Mouse (Mus musculus) intestine, embryonic 14.5 days (tissue): Measurements from ENCODE around the gene Osgin1. TPM values are rescaled to one million over a fixed set of nuclear protein-coding genes. Genes with fewer than 3 reads are reported as not detected.

Experiments used
- ATAC-seq: fragments of 200-750 bp; cut with Nextera tagmentation; replicated peaks from 2 replicates; pipeline ENCODE4 v1.8.0; 2017; ENCODE audit warnings: low read depth, moderate number of reproducible peaks, moderate TSS enrichment, moderate library complexity; ENCODE audit not compliant: low FRiP score, low TSS enrichment
- DNase-seq: peaks from one replicate; pipeline ENCODE4 v3.0.0-alpha.2; 2018; ENCODE audit warnings: low spot score
- H3K27ac ChIP-seq: fragments of 300-500 bp; sonication (generic); 2 replicates; pipeline ENCODE4 v1.5.1; 2014; ENCODE audit warnings: low read depth, mild to moderate bottlenecking, control low read depth
- H3K27me3 ChIP-seq: fragments of 300-500 bp; sonication (generic); replicated peaks from 2 replicates; pipeline ENCODE4 v1.6.1; 2014; ENCODE audit warnings: low read length, control low read depth; ENCODE audit not compliant: control insufficient read depth, insufficient read depth
- H3K36me3 ChIP-seq: fragments of 300-500 bp; sonication (generic); 2 replicates; pipeline ENCODE4 v1.6.1; 2014; ENCODE audit warnings: low read length, control low read depth; ENCODE audit not compliant: control insufficient read depth, insufficient read depth
- H3K4me1 ChIP-seq: fragments of 300-500 bp; sonication (generic); replicated peaks from 2 replicates; pipeline ENCODE4 v1.6.1; 2014; ENCODE audit warnings: low read length, control low read depth, mixed read lengths; ENCODE audit not compliant: control insufficient read depth, insufficient read depth
- H3K4me2 ChIP-seq: fragments of 300-500 bp; sonication (generic); 2 replicates; pipeline ENCODE4 v1.6.1; 2014; ENCODE audit warnings: low read length
- H3K4me3 ChIP-seq: fragments of 300-500 bp; sonication (generic); 2 replicates; pipeline ENCODE4 v1.5.1; 2014; ENCODE audit warnings: low read depth, low read length, control low read depth, mixed read lengths
- H3K9ac ChIP-seq: fragments of 300-500 bp; sonication (generic); 2 replicates; pipeline ENCODE4 v1.6.1; 2014; ENCODE audit warnings: mild to moderate bottlenecking, low read length
- H3K9me3 ChIP-seq: fragments of 300-500 bp; sonication (generic); 2 replicates; pipeline ENCODE4 v1.6.1; 2016; ENCODE audit warnings: low read length, control low read depth; ENCODE audit not compliant: control insufficient read depth
- WGBS: fragments of 180-500 bp; shearing (Covaris S2); extraction: QIAGEN DNeasy Blood & Tissue Kit; methylation state at CpG from one replicate; pipeline ENCODE4 v1.1.7; 2014; 5-methylcytosine and 5-hydroxymethylcytosine counted together
- polyA plus RNA-seq: library from polyadenylated mRNA; unstranded; fragments of >200 nt; fragmentation: Nextera tagmentation; extraction: Ambion mirVana; gene quantifications from 2 replicates; pipeline ENCODE4 v1.2.1, GENCODE M21; 2014

The Osgin1 gene
- polyA plus RNA-seq, 1 experiment from 2014 or later, result 1.5 TPM

DNA sequence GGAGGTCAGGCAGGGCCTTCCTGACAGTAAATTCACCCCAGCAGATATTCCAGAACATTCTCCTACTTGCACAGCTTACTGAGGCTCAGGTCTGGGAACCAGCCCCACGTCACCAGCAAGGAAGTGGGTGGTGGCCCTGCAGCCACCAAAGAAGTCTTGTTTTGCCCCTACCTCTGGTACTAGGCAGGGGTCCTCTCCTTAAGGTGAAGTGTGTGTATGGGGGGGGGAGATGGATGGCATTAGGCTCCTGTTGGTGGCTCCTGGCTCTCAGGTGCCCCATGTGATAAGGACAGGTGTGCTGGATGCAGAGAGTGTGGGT is 7.0 kb downstream of the Osgin1 start:
- Histone ChIP-seq H3K27me3 (0 out of 2 replicates have a peak, but pooled peaks cover 2% of the 10 kb centered on the region), H3K27ac (no peak overlapping the region), H3K4me1 (peaks cover 20% of the 10 kb centered on the region), H3K9ac (no peak overlapping the region), H3K36me3 (no peaks in the 10 kb centered on the region), H3K9me3 (no peaks in the 10 kb centered on the region), H3K4me3 (no peak overlapping the region), H3K4me2 (peak overlapping the region; percentile 28; the same call in 1 of the 2 replicates)
- peak; percentile 53 for ATAC-seq
- no peak for DNase-seq
- WGBS, result 32% methylated on average over 1 of the region's 1 CpGs

DNA sequence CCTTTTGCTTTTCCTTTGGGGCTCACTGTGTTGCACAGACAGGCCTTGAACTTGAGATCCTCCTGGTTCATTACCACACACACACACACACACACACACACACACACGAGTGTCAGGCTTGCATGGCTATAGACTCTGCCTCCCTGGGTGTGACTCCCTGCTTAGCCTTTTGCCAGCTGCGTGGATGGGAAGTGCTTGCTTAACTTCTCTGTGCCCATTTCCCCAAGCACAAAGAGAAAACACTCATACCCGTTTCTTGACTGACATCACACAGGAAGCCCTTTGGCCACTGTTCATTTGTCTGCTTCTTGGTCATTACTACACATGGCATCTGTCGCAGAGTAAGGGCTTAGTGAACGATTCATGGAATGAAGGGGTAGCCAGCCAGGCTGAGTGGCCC is 8.1 kb downstream of the Osgin1 start:
- H3K4me3 ChIP-seq, result no peak overlapping the region
- no peak overlapping the region for H3K9ac ChIP-seq
- no peak for DNase-seq
- 0 out of 2 replicates have a peak, but pooled peaks cover 2% of the 10 kb centered on the region for H3K27me3 ChIP-seq
- H3K4me2 ChIP-seq, result no peak overlapping the region
- no peaks in the 10 kb centered on the region for H3K9me3 ChIP-seq
- no peak overlapping the region for H3K27ac ChIP-seq
- WGBS, result 70% methylated on average over 5 of the region's 5 CpGs
- H3K4me1 ChIP-seq, result peaks cover 17% of the 10 kb centered on the region
- no peak for ATAC-seq
- H3K36me3 ChIP-seq, result no peaks in the 10 kb centered on the region

DNA sequence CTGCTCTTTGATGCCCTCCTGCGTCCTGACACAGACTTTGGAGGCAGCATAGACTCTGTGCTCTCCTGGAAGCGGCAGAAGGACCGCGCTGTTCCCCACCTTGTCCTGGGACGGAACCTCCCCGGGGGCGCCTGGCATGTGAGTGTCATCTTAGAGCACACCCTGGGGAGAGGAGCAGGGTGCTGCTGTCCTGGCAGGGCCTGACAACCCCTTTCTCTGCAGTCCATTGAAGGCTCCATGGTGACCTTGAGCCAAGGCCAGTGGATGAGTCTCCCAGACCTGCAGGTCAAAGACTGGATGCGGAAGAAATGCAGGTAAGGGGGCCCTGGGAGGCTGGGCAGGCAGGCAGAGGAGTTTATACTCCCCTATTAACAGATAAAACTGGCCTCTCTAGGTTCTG is 9.0 kb downstream of the Osgin1 start:
- Histone ChIP-seq H3K4me2 (no peak overlapping the region), H3K4me1 (peaks cover 17% of the 10 kb centered on the region), H3K36me3 (no peaks in the 10 kb centered on the region), H3K9ac (no peak overlapping the region), H3K4me3 (no peak overlapping the region), H3K27me3 (peaks cover 11% of the 10 kb centered on the region), H3K27ac (no peak overlapping the region), H3K9me3 (no peaks in the 10 kb centered on the region)
- 90% methylated on average over 8 of the region's 8 CpGs for WGBS
- ATAC-seq (no peak), DNase-seq (no peak)

DNA sequence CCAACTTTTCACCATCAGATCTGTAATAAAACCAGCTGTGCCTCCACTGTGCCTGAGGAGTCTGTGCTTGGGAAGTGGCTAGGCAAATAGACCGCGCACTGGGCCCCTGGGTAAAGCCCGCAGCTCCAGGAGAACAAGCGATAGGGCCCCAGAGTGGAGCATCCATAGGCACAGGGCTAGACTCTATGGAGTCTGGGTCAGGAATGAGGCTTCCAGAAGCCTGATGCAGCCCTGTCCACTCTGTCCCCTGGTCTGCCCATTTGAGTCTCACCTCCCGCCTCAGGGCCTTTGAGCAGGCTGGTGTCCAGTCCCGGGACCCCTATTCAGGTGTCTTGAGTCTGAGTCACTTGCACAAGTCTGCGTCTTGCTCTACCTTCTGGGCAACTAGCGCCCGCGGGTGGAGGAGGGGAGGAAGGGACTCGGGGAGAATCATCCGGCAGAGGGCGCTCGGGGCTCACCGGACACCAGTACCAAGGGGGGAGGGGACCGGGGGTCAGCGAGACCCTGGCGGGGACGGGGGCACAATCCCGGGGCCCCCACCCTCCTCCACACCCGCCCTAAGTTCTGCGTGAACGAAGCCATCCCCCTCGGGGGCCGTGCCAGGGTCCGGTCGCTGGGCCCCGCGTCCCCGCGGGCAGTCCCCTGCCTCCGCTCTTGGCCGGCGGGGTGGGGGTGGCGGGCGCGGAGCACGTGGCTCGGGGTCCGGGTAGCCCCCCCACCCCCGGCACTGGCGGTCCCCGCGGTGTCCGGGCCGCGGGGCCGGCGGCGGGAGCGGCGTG is 12.5 kb downstream of the Osgin1 start, which contains the start of gene Necab2:
Necab2 (plus strand) TSS at position 509 of the 779 bp plus-strand sequence.
- no peaks in the 10 kb centered on the region for H3K36me3 ChIP-seq
- ATAC-seq, result peak; percentile 61
- H3K4me3 ChIP-seq, result peak within 1 kb of the TSS; percentile 61
- H3K4me1 ChIP-seq, result 0 out of 2 replicates have a peak, but pooled peaks cover 6% of the 10 kb centered on the region
- H3K9me3 ChIP-seq, result no peaks in the 10 kb centered on the region
- H3K9ac ChIP-seq, result peak within 1 kb of the TSS; percentile 61
- peaks cover 21% of the 10 kb centered on the region for H3K27me3 ChIP-seq
- peak; percentile 98 for DNase-seq
- no peak within 1 kb of the TSS for H3K27ac ChIP-seq
- peak within 1 kb of the TSS; percentile 89 for H3K4me2 ChIP-seq
- WGBS, result 3% methylated on average over 27 of the region's 52 CpGs

DNA sequence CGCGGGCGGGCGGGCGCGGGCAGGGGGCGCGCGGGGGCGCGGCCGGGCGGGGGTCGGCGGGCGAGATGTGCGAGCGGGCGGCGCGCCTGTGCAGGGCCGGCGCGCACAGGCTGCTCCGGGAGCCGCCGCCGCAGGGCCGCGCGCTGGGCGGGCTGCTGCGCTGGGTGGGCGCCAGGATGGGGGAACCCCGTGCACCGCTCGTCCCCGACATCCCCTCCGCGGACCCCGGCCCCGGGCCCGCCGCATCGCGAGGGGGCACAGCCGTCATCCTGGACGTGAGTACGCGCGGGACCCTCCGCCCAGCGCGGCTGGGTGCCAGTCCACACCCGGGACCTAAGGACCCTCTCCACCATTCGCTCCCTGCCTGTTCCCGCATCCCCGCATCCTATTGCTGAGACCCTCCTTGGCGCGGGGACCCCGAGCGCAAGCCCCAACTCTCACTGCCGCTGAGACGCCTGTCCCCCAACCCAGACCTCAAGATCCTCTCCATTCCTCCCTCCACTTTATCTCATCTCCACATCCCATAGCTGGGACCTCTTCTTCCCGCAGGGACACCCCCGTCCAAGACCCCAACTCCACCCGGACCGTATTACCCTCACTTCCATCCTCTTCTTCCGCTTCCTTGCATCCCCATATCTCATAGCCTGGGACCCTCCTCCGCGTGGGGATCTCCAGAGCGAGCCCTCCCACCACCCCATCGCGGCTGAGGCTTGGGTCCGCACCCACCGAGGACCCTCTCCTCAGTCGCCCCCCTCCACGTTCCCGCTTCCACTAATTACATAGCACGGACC is 13.3 kb downstream of the Osgin1 start:
- H3K4me2 ChIP-seq, result peak overlapping the region; percentile 89
- no peaks in the 10 kb centered on the region for H3K9me3 ChIP-seq
- DNase-seq (peak; percentile 67), ATAC-seq (peak; percentile 66)
- WGBS, result 1% methylated on average over 58 of the region's 80 CpGs
- H3K27me3 ChIP-seq, result peaks cover 21% of the 10 kb centered on the region
- no peak overlapping the region for H3K27ac ChIP-seq
- H3K4me3 ChIP-seq, result peak overlapping the region; percentile 61
- no peaks in the 10 kb centered on the region for H3K36me3 ChIP-seq
- H3K4me1 ChIP-seq, result 0 out of 2 replicates have a peak, but pooled peaks cover 6% of the 10 kb centered on the region
- H3K9ac ChIP-seq, result peak overlapping the region; percentile 61

DNA sequence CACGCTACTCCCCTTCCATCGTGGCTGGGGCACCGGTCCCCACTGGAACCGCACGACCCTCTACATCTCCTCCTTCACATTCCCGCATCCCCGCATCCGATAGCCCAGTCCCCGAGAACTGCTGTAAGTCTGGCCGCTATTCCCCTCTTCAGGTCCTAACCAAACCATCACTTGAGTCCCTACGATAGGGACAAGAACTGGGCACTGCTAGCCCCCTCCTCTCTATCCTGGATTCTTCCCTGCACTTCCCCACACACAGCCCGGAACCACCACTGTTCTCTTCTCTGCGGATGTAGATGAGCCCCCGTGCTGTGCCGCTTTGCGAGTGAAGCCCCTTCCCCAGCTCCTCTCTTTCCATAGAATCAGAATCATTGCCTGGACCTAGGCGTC is 13.9 kb downstream of the Osgin1 start:
- no peak for DNase-seq
- Histone ChIP-seq H3K9ac (no peak overlapping the region), H3K4me2 (peak overlapping the region; percentile 89), H3K27ac (no peak overlapping the region), H3K4me3 (peak overlapping the region; percentile 61), H3K27me3 (peaks cover 21% of the 10 kb centered on the region), H3K36me3 (no peaks in the 10 kb centered on the region), H3K4me1 (0 out of 2 replicates have a peak, but pooled peaks cover 6% of the 10 kb centered on the region), H3K9me3 (no peaks in the 10 kb centered on the region)
- ATAC-seq, result no peak
- WGBS, result 3% methylated on average over 17 of the region's 17 CpGs

DNA sequence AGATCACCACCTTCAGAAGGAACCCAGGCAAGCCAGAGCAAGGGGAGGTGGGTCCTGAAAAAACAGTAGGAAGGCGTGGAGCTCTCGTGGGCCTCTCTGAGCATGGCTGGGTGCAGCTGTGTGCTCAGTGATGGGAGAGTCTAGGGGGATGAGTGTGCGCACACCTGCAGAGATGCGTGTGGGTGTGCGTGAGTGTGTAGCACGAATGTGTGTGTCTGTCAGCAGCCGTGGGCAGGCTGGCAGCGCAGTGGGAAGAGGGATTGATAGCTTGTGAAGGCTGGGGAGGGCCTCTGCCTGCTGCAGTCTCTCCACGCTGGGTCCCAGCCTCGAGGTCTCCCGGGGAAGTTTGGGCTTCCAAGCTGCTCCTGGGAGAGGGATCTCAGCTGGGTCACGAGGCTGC is 15.7 kb downstream of the Osgin1 start:
- Histone ChIP-seq H3K4me2 (no peak overlapping the region), H3K4me1 (0 out of 2 replicates have a peak, but pooled peaks cover 6% of the 10 kb centered on the region), H3K36me3 (no peaks in the 10 kb centered on the region), H3K9ac (no peak overlapping the region), H3K4me3 (no peak overlapping the region), H3K27ac (no peak overlapping the region), H3K27me3 (peaks cover 21% of the 10 kb centered on the region), H3K9me3 (no peaks in the 10 kb centered on the region)
- 75% methylated on average over 12 of the region's 12 CpGs for WGBS
- ATAC-seq, result no peak
- DNase-seq, result no peak

DNA sequence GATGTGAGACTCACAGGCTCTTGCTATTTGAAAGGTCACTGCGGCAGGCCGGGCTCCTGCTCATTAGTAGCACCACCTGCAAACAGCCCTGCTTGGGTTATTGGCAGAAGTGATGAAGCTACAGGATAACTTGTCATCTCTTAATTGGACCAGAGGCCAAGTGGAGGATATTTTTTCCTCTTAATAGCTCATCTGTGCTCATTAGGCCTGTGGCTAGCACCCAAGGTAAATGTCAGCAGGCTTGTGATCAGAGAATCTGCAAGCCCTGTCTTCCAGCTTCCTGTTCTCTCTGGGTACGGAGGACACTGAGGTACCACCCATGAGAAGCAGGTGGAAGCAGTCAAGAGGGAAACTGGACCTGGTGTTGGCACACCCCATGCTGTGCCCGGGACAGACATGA is 17.2 kb downstream of the Osgin1 start:
- Histone ChIP-seq H3K9ac (no peak overlapping the region), H3K27ac (no peak overlapping the region), H3K4me1 (0 out of 2 replicates have a peak, but pooled peaks cover 2% of the 10 kb centered on the region), H3K4me2 (no peak overlapping the region), H3K4me3 (no peak overlapping the region), H3K9me3 (no peaks in the 10 kb centered on the region), H3K36me3 (no peaks in the 10 kb centered on the region), H3K27me3 (peaks cover 19% of the 10 kb centered on the region)
- no peak for DNase-seq
- no peak for ATAC-seq
- 86% methylated on average over 4 of the region's 4 CpGs for WGBS
